Mouse (Mus musculus): Measurements from ENCODE around the gene Slc35b1. TPM values are rescaled to one million over a fixed set of nuclear protein-coding genes. Genes with fewer than 3 reads are reported as not detected.

The Slc35b1 gene
- polyA plus RNA-seq, 1 experiment = 48.5 TPM

GRCm38 (mm10) chr11:95354228-95354944 lies 30.1 kb upstream of the Slc35b1 start:
- Histone ChIP-seq H3K27me3 (ENCODE audit: control insufficient read depth, insufficient read depth, low read length) (no peaks in the 10 kb centered on the region), H3K27ac (ENCODE audit: control insufficient read depth, insufficient read depth, low read depth, low read length) (no peak overlapping the region), H3K36me3 (ENCODE audit: control insufficient read depth, insufficient read depth, low read length) (no peaks in the 10 kb centered on the region), H3K4me3 (ENCODE audit: control insufficient read depth, low read depth, low read length) (no peak overlapping the region), H3K4me1 (ENCODE audit: control insufficient read depth, insufficient read depth, low read length) (no peaks in the 10 kb centered on the region)
- TF ChIP-seq POLR2A (IDR thresholded peaks at IDR 0.05; ENCODE audit: control insufficient read depth, low read depth, low read length) (no peak), CTCF (IDR thresholded peaks at IDR 0.05; ENCODE audit: control insufficient read depth, insufficient read depth, insufficient replicate concordance, low read depth, low read length) (no peak)

- TF ChIP-seq POLR2A (IDR thresholded peaks at IDR 0.05; ENCODE audit: control insufficient read depth, low read depth, low read length) = no peak
- Histone ChIP-seq H3K4me3 (ENCODE audit: control insufficient read depth, low read depth, low read length) (no peak overlapping the region), H3K27me3 (ENCODE audit: control insufficient read depth, insufficient read depth, low read length) (no peaks in the 10 kb centered on the region), H3K4me1 (ENCODE audit: control insufficient read depth, insufficient read depth, low read length) (no peaks in the 10 kb centered on the region), H3K27ac (ENCODE audit: control insufficient read depth, insufficient read depth, low read depth, low read length) (no peak overlapping the region), H3K36me3 (ENCODE audit: control insufficient read depth, insufficient read depth, low read length) (no peaks in the 10 kb centered on the region)
Observed at GRCm38 (mm10) chr11:95354945-95355660, 29.4 kb upstream of the Slc35b1 start.

- H3K4me3 ChIP-seq (ENCODE audit: control insufficient read depth, low read depth, low read length) = no peak overlapping the region
- H3K4me1 ChIP-seq (ENCODE audit: control insufficient read depth, insufficient read depth, low read length) = no peaks in the 10 kb centered on the region
- no peaks in the 10 kb centered on the region for H3K27me3 ChIP-seq (ENCODE audit: control insufficient read depth, insufficient read depth, low read length)
- no peak overlapping the region for H3K27ac ChIP-seq (ENCODE audit: control insufficient read depth, insufficient read depth, low read depth, low read length)
- H3K36me3 ChIP-seq (ENCODE audit: control insufficient read depth, insufficient read depth, low read length) = no peaks in the 10 kb centered on the region
- TF ChIP-seq POLR2A (IDR thresholded peaks at IDR 0.05; ENCODE audit: control insufficient read depth, low read depth, low read length) (no peak), CTCF (IDR thresholded peaks at IDR 0.05; ENCODE audit: control insufficient read depth, insufficient read depth, insufficient replicate concordance, low read depth, low read length) (no peak)
Observed at GRCm38 (mm10) chr11:95355661-95356011, 28.9 kb upstream of the Slc35b1 start.

GRCm38 (mm10) chr11:95356039-95356438 lies 28.5 kb upstream of the Slc35b1 start:
- H3K4me3 ChIP-seq (ENCODE audit: control insufficient read depth, low read depth, low read length) = no peak overlapping the region
- H3K27me3 ChIP-seq (ENCODE audit: control insufficient read depth, insufficient read depth, low read length) = no peaks in the 10 kb centered on the region
- no peaks in the 10 kb centered on the region for H3K4me1 ChIP-seq (ENCODE audit: control insufficient read depth, insufficient read depth, low read length)
- no peaks in the 10 kb centered on the region for H3K36me3 ChIP-seq (ENCODE audit: control insufficient read depth, insufficient read depth, low read length)
- H3K27ac ChIP-seq (ENCODE audit: control insufficient read depth, insufficient read depth, low read depth, low read length) = no peak overlapping the region
- TF ChIP-seq CTCF (IDR thresholded peaks at IDR 0.05; ENCODE audit: control insufficient read depth, insufficient read depth, insufficient replicate concordance, low read depth, low read length) = no peak
- no peak for TF ChIP-seq POLR2A (IDR thresholded peaks at IDR 0.05; ENCODE audit: control insufficient read depth, low read depth, low read length)

GRCm38 (mm10) chr11:95356469-95357273 lies 27.8 kb upstream of the Slc35b1 start:
- H3K27ac ChIP-seq (ENCODE audit: control insufficient read depth, insufficient read depth, low read depth, low read length) = no peak overlapping the region
- no peaks in the 10 kb centered on the region for H3K27me3 ChIP-seq (ENCODE audit: control insufficient read depth, insufficient read depth, low read length)
- no peaks in the 10 kb centered on the region for H3K36me3 ChIP-seq (ENCODE audit: control insufficient read depth, insufficient read depth, low read length)
- no peak overlapping the region for H3K4me3 ChIP-seq (ENCODE audit: control insufficient read depth, low read depth, low read length)
- no peak for TF ChIP-seq POLR2A (IDR thresholded peaks at IDR 0.05; ENCODE audit: control insufficient read depth, low read depth, low read length)
- TF ChIP-seq CTCF (IDR thresholded peaks at IDR 0.05; ENCODE audit: control insufficient read depth, insufficient read depth, insufficient replicate concordance, low read depth, low read length) = no peak
- H3K4me1 ChIP-seq (ENCODE audit: control insufficient read depth, insufficient read depth, low read length) = no peaks in the 10 kb centered on the region

- H3K4me3 ChIP-seq (ENCODE audit: control insufficient read depth, low read depth, low read length) = no peak overlapping the region
- H3K27me3 ChIP-seq (ENCODE audit: control insufficient read depth, insufficient read depth, low read length) = no peaks in the 10 kb centered on the region
- no peaks in the 10 kb centered on the region for H3K36me3 ChIP-seq (ENCODE audit: control insufficient read depth, insufficient read depth, low read length)
- H3K27ac ChIP-seq (ENCODE audit: control insufficient read depth, insufficient read depth, low read depth, low read length) = no peak overlapping the region
- H3K4me1 ChIP-seq (ENCODE audit: control insufficient read depth, insufficient read depth, low read length) = no peaks in the 10 kb centered on the region
- TF ChIP-seq POLR2A (IDR thresholded peaks at IDR 0.05; ENCODE audit: control insufficient read depth, low read depth, low read length) = no peak
- TF ChIP-seq CTCF (IDR thresholded peaks at IDR 0.05; ENCODE audit: control insufficient read depth, insufficient read depth, insufficient replicate concordance, low read depth, low read length) = no peak
Observed at GRCm38 (mm10) chr11:95358263-95358662, 26.2 kb upstream of the Slc35b1 start.

GRCm38 (mm10) chr11:95364388-95364787 lies 20.1 kb upstream of the Slc35b1 start:
- TF ChIP-seq CTCF (IDR thresholded peaks at IDR 0.05; ENCODE audit: control insufficient read depth, insufficient read depth, insufficient replicate concordance, low read depth, low read length) (no peak), POLR2A (IDR thresholded peaks at IDR 0.05; ENCODE audit: control insufficient read depth, low read depth, low read length) (no peak)
- Histone ChIP-seq H3K27ac (ENCODE audit: control insufficient read depth, insufficient read depth, low read depth, low read length) (no peak overlapping the region), H3K4me1 (ENCODE audit: control insufficient read depth, insufficient read depth, low read length) (no peaks in the 10 kb centered on the region; the same call in 1 of the 2 replicates), H3K27me3 (ENCODE audit: control insufficient read depth, insufficient read depth, low read length) (no peaks in the 10 kb centered on the region), H3K4me3 (ENCODE audit: control insufficient read depth, low read depth, low read length) (no peak overlapping the region), H3K36me3 (ENCODE audit: control insufficient read depth, insufficient read depth, low read length) (no peaks in the 10 kb centered on the region)
